Mouse (Mus musculus) limb, embryonic 15.5 days (tissue): ENCODE measurements at regions not wholly inside any gene's neighbourhood (a gene's known extent, or its start where the extent isn't known, plus 50 kb on each side); places are given as distances from the start of the nearest gene placed in this dataset. TPM values are rescaled to one million over a fixed set of nuclear protein-coding genes. Genes with fewer than 3 reads are reported as not detected.
A peak's percentile ranks its signal among the peaks of the same experiment; 100 is the strongest.

ENCODE experiments used
- ATAC-seq: fragments of 200-750 bp; cut with Nextera tagmentation; 2 replicates; pipeline ENCODE4 v1.8.0; 2017; ENCODE audit warnings: low read depth, moderate TSS enrichment; ENCODE audit not compliant: insufficient number of reproducible peaks, low FRiP score, low TSS enrichment
- H3K27ac ChIP-seq: fragments of 300-500 bp; sonication (generic); 2 replicates; pipeline ENCODE4 v1.5.1; 2015; ENCODE audit warnings: moderate library complexity, mild to moderate bottlenecking, inconsistent platforms
- H3K27me3 ChIP-seq: fragments of 300-500 bp; sonication (generic); 2 replicates; pipeline ENCODE4 v1.6.1; 2015; ENCODE audit warnings: inconsistent platforms
- H3K36me3 ChIP-seq: fragments of 300-500 bp; sonication (generic); 2 replicates; pipeline ENCODE4 v1.6.1; 2015; ENCODE audit warnings: inconsistent platforms
- H3K4me1 ChIP-seq: fragments of 300-500 bp; sonication (generic); 2 replicates; pipeline ENCODE4 v1.6.1; 2015; ENCODE audit warnings: inconsistent platforms
- H3K4me2 ChIP-seq: fragments of 300-500 bp; sonication (generic); 2 replicates; pipeline ENCODE4 v1.6.1; 2015; ENCODE audit warnings: mild to moderate bottlenecking, inconsistent platforms
- H3K4me3 ChIP-seq: fragments of 300-500 bp; sonication (generic); 2 replicates; pipeline ENCODE4 v1.5.1; 2015; ENCODE audit warnings: mild to moderate bottlenecking, inconsistent platforms
- H3K9ac ChIP-seq: fragments of 300-500 bp; sonication (generic); 2 replicates; pipeline ENCODE4 v1.6.1; 2015; ENCODE audit warnings: inconsistent platforms
- H3K9me3 ChIP-seq: fragments of 300-500 bp; sonication (generic); 2 replicates; pipeline ENCODE4 v1.6.1; 2016; ENCODE audit warnings: inconsistent platforms
- WGBS: fragments of 180-500 bp; shearing (Covaris S2); methylation state at CpG from one replicate; pipeline ENCODE4 v1.1.7; 2015; 5-methylcytosine and 5-hydroxymethylcytosine counted together
- microRNA counts: library from miRNA; unstranded; fragments of <30 nt; microRNA quantifications from one replicate; lab custom pipeline; 2016
- microRNA-seq: library from miRNA; unstranded; fragments of <30 nt; microRNA quantifications from one replicate; pipeline ENCODE4, GENCODE M21; 2016

DNA sequence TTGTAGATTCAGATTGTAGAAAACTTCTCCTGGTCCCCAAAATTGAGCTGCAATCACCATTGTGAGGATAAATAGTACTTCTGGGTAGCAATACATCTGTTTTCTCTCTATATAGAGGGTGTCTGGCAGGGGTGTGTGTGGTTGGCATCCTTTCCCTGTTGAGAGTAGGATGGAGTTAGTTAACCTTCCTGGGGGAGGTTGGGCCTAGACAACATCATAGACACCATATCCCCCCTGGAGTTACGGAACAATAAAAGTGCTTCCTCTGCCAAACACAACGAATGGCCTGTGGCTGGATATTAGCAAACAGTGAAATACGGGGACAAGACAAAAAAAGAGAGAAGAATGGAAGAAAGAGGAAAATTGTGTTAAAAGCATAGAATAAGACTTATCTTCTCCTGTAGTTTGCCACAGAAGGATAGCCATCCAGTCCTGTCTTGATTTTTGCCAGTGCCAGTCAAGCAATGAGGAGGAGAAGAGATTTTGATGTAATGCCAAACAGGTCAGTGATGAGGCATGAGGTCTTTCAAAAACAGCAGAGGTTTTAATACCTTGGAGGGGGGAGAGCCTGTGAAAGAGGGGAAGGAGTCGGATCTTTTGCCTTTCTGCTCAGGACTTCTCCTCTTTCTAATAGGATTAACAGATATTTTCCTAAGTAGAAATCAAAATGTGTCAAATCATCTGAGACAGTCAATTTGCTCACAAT, 155.0 kb upstream of the Tmem161b start:
- Histone ChIP-seq H3K9me3 (no peaks in the 10 kb centered on the region), H3K4me2 (no peak overlapping the region), H3K9ac (no peak overlapping the region), H3K36me3 (no peaks in the 10 kb centered on the region), H3K27ac (no peak overlapping the region), H3K4me1 (no peaks in the 10 kb centered on the region), H3K27me3 (no peaks in the 10 kb centered on the region), H3K4me3 (no peak overlapping the region)
- ATAC-seq = no peak
- 44% methylated on average over 4 of the region's 4 CpGs for WGBS

DNA sequence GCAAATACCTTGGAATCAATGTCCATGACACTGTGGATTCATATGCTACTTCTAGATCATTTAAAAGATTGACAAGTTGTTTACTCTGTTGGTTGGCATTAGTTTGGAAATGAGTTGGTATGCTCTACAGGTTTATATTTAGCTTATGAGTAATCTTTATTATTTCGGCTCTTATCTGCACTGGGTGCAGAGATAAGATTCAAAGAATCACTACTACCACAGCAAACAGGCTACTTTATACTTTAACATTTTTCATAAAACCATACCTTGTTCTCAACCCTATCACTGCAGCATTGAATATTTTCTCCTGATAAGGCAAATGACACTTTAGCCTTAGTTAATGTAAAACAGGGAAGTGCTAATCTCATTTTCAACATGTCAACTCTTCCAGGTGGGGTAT, 153.7 kb upstream of the Tmem161b start:
- H3K27me3 ChIP-seq = no peaks in the 10 kb centered on the region
- no peak for ATAC-seq
- no peaks in the 10 kb centered on the region for H3K36me3 ChIP-seq
- WGBS = 92% methylated on average over 1 of the region's 1 CpGs
- no peaks in the 10 kb centered on the region for H3K4me1 ChIP-seq
- H3K4me3 ChIP-seq = no peak overlapping the region
- no peak overlapping the region for H3K27ac ChIP-seq
- H3K9me3 ChIP-seq = no peaks in the 10 kb centered on the region
- H3K9ac ChIP-seq = no peak overlapping the region
- no peak overlapping the region for H3K4me2 ChIP-seq

MicroRNAs in the stretch of these regions (microRNA counts, 519-probe panel; counts per million panel counts)
- microRNA mmu-miR-9 (lab: Ali Mortazavi, UCI) = 2,511 counts per million, percentile 52 among the panel's probes with 10 or more counts

Small RNA genes lying in the stretch of these regions (microRNA-seq; reads per million reads assigned to microRNA genes)
- not detected for gene Mir9-2
